19 mouse cellular contexts compared by ENCODE assay signal in genomic region chr12:40746081-40746480, GRCm38 (mm10).
A peak's percentile ranks its signal among the peaks of the same experiment; 100 is the strongest.
DNase-seq lines count a peak whose midpoint lies in the region; ATAC-seq and TF ChIP-seq lines count a peak whose summit lies in the region.
"Had no signal": no experiment of that assay in that cellular context is flagged by ENCODE, and none has a peak within 500 bp of the region (broad histone marks: within the 10 kb centered on the region; RNA-seq: fewer than 3 reads in every experiment).

No protein-coding gene starts in this region.

- peak; percentile 15 for DNase-seq in adrenal gland, postnatal 10 days
- DNase-seq in adrenal gland, postnatal 25 days: no peak
- peak; percentile 8 for DNase-seq in hindbrain, postnatal 0 days (ENCODE audit: low spot score)
- no peak for DNase-seq in hindbrain, embryonic 11.5 days (ENCODE audit: low spot score)
- DNase-seq in lung, embryonic 14.5 days: peak; percentile 4
- DNase-seq in liver, postnatal 0 days: no peak
- DNase-seq in limb, embryonic 10.5 days (ENCODE audit: low spot score): no peak
- DNase-seq: cerebellum, adult 18-20 months; heart, adult 11 months; heart, postnatal 36 days; spleen, adult 18-20 months; thymus, adult 2 months had no signal

- H3K4me2 ChIP-seq in hindbrain, postnatal 0 days (ENCODE audit: low read depth, low read length): no peak overlapping the region
- H3K4me2 ChIP-seq in hindbrain, embryonic 11.5 days (replicated peaks; ENCODE audit: low read depth, low read length): no peak overlapping the region
- no peak overlapping the region for H3K4me2 ChIP-seq in lung, embryonic 14.5 days
- H3K4me2 ChIP-seq in liver, postnatal 0 days (ENCODE audit: low read depth, low read length): no peak overlapping the region
- H3K4me2 ChIP-seq: embryonic facial prominence, embryonic 13.5 days; heart, embryonic 13.5 days; liver, embryonic 12.5 days; stomach, embryonic 15.5 days had no signal

- H3K27ac ChIP-seq in hindbrain, postnatal 0 days: no peak overlapping the region
- H3K27ac ChIP-seq in hindbrain, embryonic 11.5 days (ENCODE audit: low read depth, low read length): no peak overlapping the region
- no peak overlapping the region for H3K27ac ChIP-seq in lung, embryonic 14.5 days (ENCODE audit: low read depth)
- no peak overlapping the region for H3K27ac ChIP-seq in liver, postnatal 0 days (ENCODE audit: low read depth)
- H3K27ac ChIP-seq in limb, embryonic 10.5 days: no peak overlapping the region
- H3K27ac ChIP-seq: embryonic facial prominence, embryonic 13.5 days; heart, embryonic 13.5 days; liver, embryonic 12.5 days; stomach, embryonic 15.5 days had no signal

- H3K9me3 ChIP-seq in hindbrain, postnatal 0 days (ENCODE audit: low read length): no peaks in the 10 kb centered on the region
- no peaks in the 10 kb centered on the region for H3K9me3 ChIP-seq in hindbrain, embryonic 11.5 days (ENCODE audit: control insufficient read depth, low read length)
- no peaks in the 10 kb centered on the region for H3K9me3 ChIP-seq in lung, embryonic 14.5 days (ENCODE audit: low read depth, low read length)
- H3K9me3 ChIP-seq in liver, postnatal 0 days (ENCODE audit: low read length): no peaks in the 10 kb centered on the region
- no peaks in the 10 kb centered on the region for H3K9me3 ChIP-seq in limb, embryonic 10.5 days (replicated peaks)
- H3K9me3 ChIP-seq: embryonic facial prominence, embryonic 13.5 days; G1E; heart, embryonic 13.5 days; liver, embryonic 12.5 days; stomach, embryonic 15.5 days had no signal

- TF ChIP-seq CTCF in hindbrain, postnatal 0 days (IDR thresholded peaks at IDR 0.05; ENCODE audit: low read depth): no peak
- no peak for TF ChIP-seq CTCF in lung, embryonic 14.5 days (IDR thresholded peaks at IDR 0.05; ENCODE audit: low read depth)
- TF ChIP-seq CTCF in liver, postnatal 0 days (IDR thresholded peaks at IDR 0.05; ENCODE audit: low read depth): no peak

- peaks cover 8% of the 10 kb centered on the region; the same call in 1 of the 2 replicates for H3K36me3 ChIP-seq in hindbrain, postnatal 0 days (ENCODE audit: insufficient read depth, low read length)
- H3K36me3 ChIP-seq in hindbrain, embryonic 11.5 days (ENCODE audit: control insufficient read depth, insufficient read depth, low read length): peaks cover 2% of the 10 kb centered on the region; the same call in 1 of the 2 replicates
- H3K36me3 ChIP-seq in lung, embryonic 14.5 days (ENCODE audit: insufficient read depth): peaks cover 8% of the 10 kb centered on the region; the same call in 1 of the 2 replicates
- no peaks in the 10 kb centered on the region for H3K36me3 ChIP-seq in liver, postnatal 0 days (replicated peaks; ENCODE audit: insufficient read depth, low read length)
- H3K36me3 ChIP-seq in limb, embryonic 10.5 days: peaks cover 2% of the 10 kb centered on the region; the same call in 1 of the 2 replicates
- H3K36me3 ChIP-seq: G1E; liver, embryonic 12.5 days; stomach, embryonic 15.5 days had no signal

- TF ChIP-seq EP300 in liver, postnatal 0 days (IDR thresholded peaks at IDR 0.05; ENCODE audit: low read depth): no peak

- no peaks in the 10 kb centered on the region for H3K4me1 ChIP-seq in hindbrain, postnatal 0 days (ENCODE audit: insufficient read depth, low read length)
- no peaks in the 10 kb centered on the region for H3K4me1 ChIP-seq in hindbrain, embryonic 11.5 days (replicated peaks; ENCODE audit: control insufficient read depth, insufficient read depth, low read length)
- H3K4me1 ChIP-seq in lung, embryonic 14.5 days (ENCODE audit: insufficient read depth): no peaks in the 10 kb centered on the region
- H3K4me1 ChIP-seq in liver, postnatal 0 days (ENCODE audit: insufficient read depth): no peaks in the 10 kb centered on the region
- no peaks in the 10 kb centered on the region for H3K4me1 ChIP-seq in limb, embryonic 10.5 days
- H3K4me1 ChIP-seq: embryonic facial prominence, embryonic 13.5 days; heart, embryonic 13.5 days; liver, embryonic 12.5 days; stomach, embryonic 15.5 days had no signal

- 72% methylated on average over 3 of the region's 3 CpGs for WGBS in hindbrain, postnatal 0 days
- 88% methylated on average over 3 of the region's 3 CpGs for WGBS in hindbrain, embryonic 11.5 days
- WGBS in lung, embryonic 14.5 days: 80% methylated on average over 3 of the region's 3 CpGs
- 63% methylated on average over 3 of the region's 3 CpGs for WGBS in liver, postnatal 0 days (ENCODE audit: insufficient replicate concordance)
- 91% methylated on average over 3 of the region's 3 CpGs for WGBS in limb, embryonic 10.5 days

- H3K27me3 ChIP-seq in hindbrain, postnatal 0 days (ENCODE audit: insufficient read depth, low read length): no peaks in the 10 kb centered on the region
- H3K27me3 ChIP-seq in hindbrain, embryonic 11.5 days (ENCODE audit: control insufficient read depth, insufficient read depth, low read length): no peaks in the 10 kb centered on the region
- H3K27me3 ChIP-seq in lung, embryonic 14.5 days (ENCODE audit: insufficient read depth, low read length): no peaks in the 10 kb centered on the region
- H3K27me3 ChIP-seq in liver, postnatal 0 days (ENCODE audit: insufficient read depth, low read length): no peaks in the 10 kb centered on the region
- H3K27me3 ChIP-seq in limb, embryonic 10.5 days (ENCODE audit: low read depth, poor library complexity, severe bottlenecking): no peaks in the 10 kb centered on the region
- H3K27me3 ChIP-seq: embryonic facial prominence, embryonic 13.5 days; heart, embryonic 13.5 days; liver, embryonic 12.5 days; stomach, embryonic 15.5 days had no signal

- no peak overlapping the region for H3K9ac ChIP-seq in hindbrain, postnatal 0 days (replicated peaks; ENCODE audit: low read length)
- H3K9ac ChIP-seq in hindbrain, embryonic 11.5 days (ENCODE audit: low read depth, low read length): no peak overlapping the region
- no peak overlapping the region for H3K9ac ChIP-seq in lung, embryonic 14.5 days
- H3K9ac ChIP-seq in liver, postnatal 0 days (replicated peaks): no peak overlapping the region
- H3K9ac ChIP-seq: embryonic facial prominence, embryonic 13.5 days; heart, embryonic 13.5 days; liver, embryonic 12.5 days; stomach, embryonic 15.5 days had no signal

- H3K4me3 ChIP-seq in hindbrain, postnatal 0 days (ENCODE audit: low read length): no peak overlapping the region
- H3K4me3 ChIP-seq in hindbrain, embryonic 11.5 days (ENCODE audit: low read depth, low read length): no peak overlapping the region
- H3K4me3 ChIP-seq in lung, embryonic 14.5 days (ENCODE audit: low read depth, low read length): no peak overlapping the region
- no peak overlapping the region for H3K4me3 ChIP-seq in liver, postnatal 0 days (ENCODE audit: low read depth, low read length)
- no peak overlapping the region for H3K4me3 ChIP-seq in limb, embryonic 10.5 days
- H3K4me3 ChIP-seq: embryonic facial prominence, embryonic 13.5 days; heart, embryonic 13.5 days; liver, embryonic 12.5 days; stomach, embryonic 15.5 days had no signal

- 0 out of 2 replicates have a peak, but pooled peaks have one; percentile 38 for ATAC-seq in hindbrain, postnatal 0 days
- no peak for ATAC-seq in hindbrain, embryonic 11.5 days (ENCODE audit: low FRiP score)
- ATAC-seq in lung, embryonic 14.5 days (ENCODE audit: insufficient read depth): no peak
- ATAC-seq in megakaryocyte progenitor cell, adult 5-6 weeks (replicated peaks; ENCODE audit: poor library complexity): peak; percentile 57; the same call in 1 of the 2 replicates
- ATAC-seq in liver, postnatal 0 days: no peak
- ATAC-seq: CD4-positive, CD25-positive, alpha-beta regulatory T cell, adult 4 months; liver, embryonic 12.5 days had no signal

Comparison
In these comparisons a context has a peak if more than half of its experiments do, and no peak if none do; other contexts are left out.
1. DNase-seq: peak in adrenal gland, postnatal 10 days (single experiment), hindbrain, postnatal 0 days (single experiment) and lung, embryonic 14.5 days (single experiment); none in adrenal gland, postnatal 25 days (single experiment), hindbrain, embryonic 11.5 days (single experiment), liver, postnatal 0 days (single experiment) and limb, embryonic 10.5 days (single experiment).
2. ATAC-seq: peak in hindbrain, postnatal 0 days (single experiment) and megakaryocyte progenitor cell, adult 5-6 weeks (single experiment); none in hindbrain, embryonic 11.5 days (single experiment), lung, embryonic 14.5 days (single experiment) and liver, postnatal 0 days (single experiment).